Mouse (Mus musculus) cerebellum, adult 2 months (tissue): ENCODE data around the gene Supt5.

ENCODE experiments used
- CTCF ChIP-seq: fragments of 200-500 bp; IDR thresholded peaks from 2 replicates; pipeline ENCODE4 v1.5.1; 2011; ENCODE audit warnings: low read depth, mild to moderate bottlenecking, control low read depth, low read length, moderate library complexity, borderline replicate concordance; ENCODE audit not compliant: insufficient read depth
- POLR2A ChIP-seq: fragments of 200-500 bp; IDR thresholded peaks from 2 replicates; pipeline ENCODE4 v1.6.1; 2011; ENCODE audit warnings: low read length, control low read depth, borderline replicate concordance; ENCODE audit not compliant: insufficient read depth

- TF ChIP-seq POLR2A (no peak), CTCF (no peak)
Observed at GRCm38 (mm10) chr7:28278279-28278652, 60.3 kb downstream of the Supt5 start.
